Mouse (Mus musculus) heart, adult 2 months (tissue): ENCODE results near the gene Tubb5. TPM values are rescaled to one million over a fixed set of nuclear protein-coding genes. Genes with fewer than 3 reads are reported as not detected.

ENCODE experiments used
- DNase-seq, 2 experiments: peaks; one replicate each; pipeline ENCODE4 v3.0.0; 2021
- H3K27ac ChIP-seq: fragments of 200-600 bp; 2 replicates; pipeline ENCODE4 v1.8.1; 2022
- H3K27me3 ChIP-seq: fragments of 200-500 bp; 2 replicates; pipeline ENCODE4 v1.6.1; 2012; ENCODE audit warnings: mild to moderate bottlenecking, low read length, inconsistent platforms, mixed read lengths; ENCODE audit not compliant: control insufficient read depth, insufficient read depth
- H3K36me3 ChIP-seq: fragments of 200-500 bp; 2 replicates; pipeline ENCODE4 v1.6.1; 2012; ENCODE audit warnings: low read length, inconsistent platforms; ENCODE audit not compliant: control insufficient read depth, insufficient read depth
- H3K4me1 ChIP-seq: fragments of 200-500 bp; 2 replicates; pipeline ENCODE4 v1.6.1; 2011; ENCODE audit warnings: low read length; ENCODE audit not compliant: control insufficient read depth, insufficient read depth
- H3K4me3 ChIP-seq: fragments of 200-600 bp; 2 replicates; pipeline ENCODE4 v1.8.1; 2022
- H3K79me2 ChIP-seq: fragments of 200-500 bp; replicated peaks from 2 replicates; pipeline ENCODE4 v1.6.1; 2012; ENCODE audit warnings: mild to moderate bottlenecking, inconsistent platforms, low read length, moderate library complexity, mixed read lengths; ENCODE audit not compliant: control insufficient read depth, insufficient read depth
- H3K9ac ChIP-seq: fragments of 200-500 bp; 2 replicates; pipeline ENCODE4 v1.6.1; 2012; ENCODE audit warnings: low read depth, mild to moderate bottlenecking, control low read depth, inconsistent platforms, low read length, mixed read lengths
- CTCF ChIP-seq: fragments of 200-600 bp; IDR thresholded peaks from 2 replicates; pipeline ENCODE4 v1.8.1; 2022; ENCODE audit warnings: antibody characterized with exemption, mild to moderate bottlenecking, moderate library complexity
- EP300 ChIP-seq: fragments of 200-500 bp; IDR thresholded peaks from 2 replicates; pipeline ENCODE4 v1.6.1; 2011; ENCODE audit warnings: low read depth, low read length, control low read depth; ENCODE audit not compliant: insufficient read depth
- POLR2A ChIP-seq: fragments of 200-500 bp; IDR thresholded peaks from 2 replicates; pipeline ENCODE4 v1.6.1; 2011; ENCODE audit warnings: mild to moderate bottlenecking, low read depth, low read length, control low read depth; ENCODE audit not compliant: insufficient read depth
- WGBS: fragments of 180-500 bp; shearing (Covaris S2); methylation state at CpG from one replicate; pipeline ENCODE4 v1.1.7; 2018; 5-methylcytosine and 5-hydroxymethylcytosine counted together
- intact Hi-C: fragments of 180-260 bp; cut with DNase I; formaldehyde crosslinking; loops from one replicate; pipeline ENCODE4 v1.15.1; 2025
- polyA plus RNA-seq: library from polyadenylated mRNA; depleted of rRNA; stranded (reverse); fragments of >200 nt; gene quantifications from 2 replicates; pipeline ENCODE4 v1.2.3, GENCODE M21; 2012
- total RNA-seq, 2 experiments: library from RNA; stranded (reverse); gene quantifications; 2 replicates each; pipeline ENCODE4 v1.2.3; 2021

Gene Tubb5
- total and polyA plus RNA-seq, 3 experiments = 83.0 to 108 (median 90.1) TPM

DNA sequence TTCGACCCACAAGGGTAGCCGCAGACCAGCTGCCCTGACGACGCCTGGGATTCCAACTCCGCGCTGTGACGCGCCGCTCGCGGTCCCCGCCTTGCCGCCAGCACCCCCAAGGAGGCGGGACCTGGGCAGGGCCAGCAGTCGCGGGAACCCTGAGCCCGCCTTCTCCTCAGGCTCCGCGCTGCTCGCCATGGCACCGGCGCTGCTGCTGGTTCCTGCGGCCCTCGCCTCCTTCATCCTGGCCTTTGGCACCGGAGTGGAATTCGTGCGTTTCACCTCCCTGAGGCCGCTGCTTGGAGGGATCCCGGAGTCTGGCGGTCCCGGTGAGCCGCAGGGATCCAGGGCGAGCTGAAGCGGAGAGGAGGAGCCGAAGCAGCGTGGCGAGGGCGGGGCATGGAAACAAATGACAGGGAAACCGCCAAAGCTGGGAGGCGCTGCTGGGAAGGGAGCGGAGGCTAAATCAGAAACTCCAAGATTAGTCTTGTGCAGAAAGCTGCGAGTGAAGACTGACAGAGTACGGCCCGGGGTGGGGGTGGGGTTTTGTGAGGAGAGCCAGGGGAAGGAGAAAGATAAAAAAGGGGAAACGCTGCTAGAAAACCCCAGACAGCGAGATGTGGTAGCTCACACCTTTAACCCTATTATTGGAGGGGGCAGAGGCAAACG lies 23.2 kb upstream of the Tubb5 start, which contains the start of gene Nrm:
Gene Nrm (plus strand): TSS at position 121 of the 660 bp plus-strand sequence.
- Histone ChIP-seq H3K9ac (peak within 1 kb of the TSS; percentile 83), H3K36me3 (no peaks in the 10 kb centered on the region), H3K4me3 (peak within 1 kb of the TSS; percentile 99), H3K27ac (peak within 1 kb of the TSS; percentile 88), H3K27me3 (no peaks in the 10 kb centered on the region), H3K79me2 (no peaks in the 10 kb centered on the region), H3K4me1 (peaks cover 7% of the 10 kb centered on the region)
- under 1% methylated on average over 47 of the region's 47 CpGs for WGBS
- TF ChIP-seq POLR2A (peak; percentile 66), CTCF (peak; percentile 64), EP300 (peak; percentile 14; the same call in 1 of the 2 replicates)
- DNase-seq = peak; percentile 95 to 96
- intact Hi-C loops = loop anchor here (1.0 kb wide), 1 partner anchor 11 kb away; no protein-coding TSS in a partner anchor

DNA sequence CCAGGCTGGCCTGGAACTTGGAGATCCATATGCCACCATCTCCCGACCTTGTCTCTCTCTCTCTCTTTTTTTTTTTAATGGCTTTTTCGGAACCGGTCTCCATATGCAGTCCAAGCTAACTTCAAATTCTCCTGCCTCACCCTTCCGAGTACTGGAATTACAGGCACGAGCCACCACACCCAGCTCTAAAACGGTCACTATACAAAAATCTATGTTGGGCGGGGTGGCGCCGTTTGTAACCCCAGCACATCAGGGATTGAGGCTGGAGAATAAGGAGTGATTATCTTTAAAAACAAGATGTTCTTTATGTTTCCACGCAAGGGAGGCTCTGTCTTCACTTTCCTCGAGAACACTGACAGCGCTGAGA lies 22.7 kb upstream of the Tubb5 start:
- H3K27ac ChIP-seq = peak overlapping the region; percentile 88
- TF ChIP-seq EP300 = no peak
- TF ChIP-seq POLR2A = no peak
- TF ChIP-seq CTCF = no peak
- H3K79me2 ChIP-seq = no peaks in the 10 kb centered on the region
- peak overlapping the region; percentile 99 for H3K4me3 ChIP-seq
- intact Hi-C loops = loop anchor here (1.0 kb wide), 1 partner anchor 11 kb away; no protein-coding TSS in a partner anchor
- H3K4me1 ChIP-seq = peaks cover 7% of the 10 kb centered on the region
- H3K27me3 ChIP-seq = no peaks in the 10 kb centered on the region
- 5% methylated on average over 12 of the region's 12 CpGs for WGBS
- H3K9ac ChIP-seq = peak overlapping the region; percentile 83; the same call in 1 of the 2 replicates
- H3K36me3 ChIP-seq = no peaks in the 10 kb centered on the region
- DNase-seq = no peak

DNA sequence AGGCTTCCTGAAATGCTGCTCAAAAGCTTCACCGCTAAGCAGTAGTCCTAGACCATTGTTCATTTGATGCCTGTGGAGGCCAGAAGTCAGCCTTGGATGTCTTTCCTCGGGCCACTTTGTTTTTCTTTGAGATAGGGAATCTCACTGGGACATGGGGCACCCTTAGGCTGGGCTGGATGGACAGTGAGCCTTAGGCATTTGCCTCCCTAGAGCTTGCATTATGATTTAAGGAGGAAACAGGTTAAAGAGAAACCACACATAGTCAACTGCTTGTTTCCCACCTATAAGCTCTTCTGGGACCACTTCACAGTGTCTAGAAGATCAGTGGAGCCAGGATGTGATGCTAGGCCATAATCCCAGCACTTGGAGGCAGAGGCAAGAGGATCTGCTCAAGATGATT lies 21.7 kb upstream of the Tubb5 start:
- no peak overlapping the region for H3K27ac ChIP-seq
- H3K9ac ChIP-seq = no peak overlapping the region
- TF ChIP-seq EP300 (no peak), CTCF (no peak), POLR2A (no peak)
- H3K4me3 ChIP-seq = no peak overlapping the region
- intact Hi-C loops = no loop called here
- H3K36me3 ChIP-seq = no peaks in the 10 kb centered on the region
- WGBS = 56% methylated on average over 2 of the region's 2 CpGs
- DNase-seq = no peak
- H3K27me3 ChIP-seq = no peaks in the 10 kb centered on the region
- no peaks in the 10 kb centered on the region for H3K79me2 ChIP-seq
- peaks cover 5% of the 10 kb centered on the region for H3K4me1 ChIP-seq

DNA sequence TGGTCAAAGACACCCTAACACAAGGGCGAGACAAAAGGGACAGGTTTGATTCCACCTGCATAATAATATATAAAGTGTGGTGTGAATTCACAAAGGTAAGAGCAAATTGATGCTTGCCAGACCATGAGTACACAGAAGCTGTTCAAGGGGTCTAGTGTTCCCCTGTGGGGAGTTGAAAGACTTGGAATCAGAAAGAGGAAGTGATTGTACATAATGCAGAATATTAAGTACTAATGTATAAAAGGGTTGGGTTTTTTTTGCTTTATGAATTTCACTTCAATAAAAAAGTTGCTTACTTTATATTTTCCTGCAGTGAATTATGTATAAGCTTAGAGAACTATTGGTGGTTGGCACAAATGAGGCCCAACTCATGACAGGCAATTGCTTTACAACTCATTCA lies 21.3 kb upstream of the Tubb5 start:
- Histone ChIP-seq H3K4me1 (peaks cover 1% of the 10 kb centered on the region; the same call in 1 of the 2 replicates), H3K27ac (no peak overlapping the region), H3K36me3 (no peaks in the 10 kb centered on the region), H3K27me3 (no peaks in the 10 kb centered on the region), H3K79me2 (no peaks in the 10 kb centered on the region), H3K9ac (no peak overlapping the region), H3K4me3 (no peak overlapping the region)
- intact Hi-C loops = no loop called here
- 91% methylated on average over 1 of the region's 1 CpGs for WGBS
- DNase-seq = no peak
- TF ChIP-seq POLR2A (no peak), EP300 (no peak)

DNA sequence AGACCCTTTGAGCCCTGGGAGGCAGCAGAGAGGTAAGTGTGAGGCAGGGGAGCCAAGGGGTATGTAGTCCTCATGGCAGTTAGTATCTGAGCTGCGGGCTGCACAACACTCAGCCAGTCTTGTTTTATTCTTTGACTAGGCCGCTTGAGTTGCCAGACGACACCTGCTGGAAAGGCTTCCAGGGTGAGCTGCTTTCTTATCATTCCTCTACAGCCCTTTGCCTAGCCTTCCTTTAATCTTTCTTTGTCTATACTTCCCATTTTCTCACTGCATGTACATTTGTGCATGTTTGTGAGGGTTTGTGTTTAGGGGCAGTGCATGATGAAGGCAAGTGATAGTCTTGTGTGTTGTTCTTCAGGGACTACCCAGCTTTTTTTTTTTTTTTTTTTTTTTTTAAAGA lies 12.9 kb upstream of the Tubb5 start:
- Histone ChIP-seq H3K9ac (no peak overlapping the region), H3K4me3 (no peak overlapping the region), H3K4me1 (no peaks in the 10 kb centered on the region), H3K36me3 (no peaks in the 10 kb centered on the region), H3K27ac (no peak overlapping the region), H3K27me3 (no peaks in the 10 kb centered on the region), H3K79me2 (no peaks in the 10 kb centered on the region)
- 89% methylated on average over 3 of the region's 3 CpGs for WGBS
- intact Hi-C loops = no loop called here
- no peak for TF ChIP-seq EP300
- no peak for TF ChIP-seq POLR2A
- no peak for TF ChIP-seq CTCF
- no peak for DNase-seq

DNA sequence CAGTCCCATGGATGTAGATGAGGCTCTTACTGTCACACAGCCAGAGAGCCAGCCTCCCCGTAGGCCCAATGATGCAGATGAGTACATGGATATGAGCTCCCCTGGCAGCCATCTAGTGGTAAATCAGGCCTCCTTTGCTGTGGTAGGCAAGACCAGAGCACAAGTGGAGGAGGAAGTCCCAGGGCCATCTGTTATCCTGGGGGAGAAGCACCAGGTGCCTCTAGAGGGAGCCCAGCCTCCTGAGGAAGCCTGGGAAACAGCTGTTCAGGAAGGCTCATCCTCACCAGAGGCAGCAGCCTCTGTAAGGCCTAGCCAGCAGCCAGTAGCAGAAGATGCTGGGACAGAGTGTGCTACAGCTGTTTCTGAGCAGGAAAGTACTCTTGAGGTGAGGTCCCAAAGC lies 10.0 kb upstream of the Tubb5 start:
- DNase-seq = no peak
- Histone ChIP-seq H3K27ac (no peak overlapping the region), H3K27me3 (no peaks in the 10 kb centered on the region), H3K9ac (no peak overlapping the region), H3K4me3 (no peak overlapping the region), H3K79me2 (no peaks in the 10 kb centered on the region), H3K4me1 (no peaks in the 10 kb centered on the region), H3K36me3 (no peaks in the 10 kb centered on the region)
- 39% methylated on average over 1 of the region's 1 CpGs for WGBS
- intact Hi-C loops = no loop called here
- TF ChIP-seq EP300 (0 out of 2 replicates have a peak, but pooled peaks have one; percentile 34), POLR2A (no peak), CTCF (peak; percentile 60)
